Mouse (Mus musculus) megakaryocyte-erythroid progenitor cell, adult 5 weeks (primary cell): ENCODE data around the gene Wdr54. TPM values are rescaled to one million over a fixed set of nuclear protein-coding genes. Genes with fewer than 3 reads are reported as not detected.

Experiments used
- polyA plus RNA-seq: library from polyadenylated mRNA; stranded (reverse); fragments of >175 nt; gene quantifications from 2 replicates; pipeline ENCODE4 v1.2.3, GENCODE M21; 2012

Wdr54 gene
- 0.34 TPM in 1 of 2 replicates, not detected in the other for polyA plus RNA-seq

GRCm38 (mm10) chr6:83156259-83156684 is at the start of gene Wdr54, which contains the start of gene 1700003E16Rik:
Gene Wdr54, minus strand, starts transcription at chr6:83156397.
Gene 1700003E16Rik, plus strand, starts transcription at chr6:83156404.

DNA sequence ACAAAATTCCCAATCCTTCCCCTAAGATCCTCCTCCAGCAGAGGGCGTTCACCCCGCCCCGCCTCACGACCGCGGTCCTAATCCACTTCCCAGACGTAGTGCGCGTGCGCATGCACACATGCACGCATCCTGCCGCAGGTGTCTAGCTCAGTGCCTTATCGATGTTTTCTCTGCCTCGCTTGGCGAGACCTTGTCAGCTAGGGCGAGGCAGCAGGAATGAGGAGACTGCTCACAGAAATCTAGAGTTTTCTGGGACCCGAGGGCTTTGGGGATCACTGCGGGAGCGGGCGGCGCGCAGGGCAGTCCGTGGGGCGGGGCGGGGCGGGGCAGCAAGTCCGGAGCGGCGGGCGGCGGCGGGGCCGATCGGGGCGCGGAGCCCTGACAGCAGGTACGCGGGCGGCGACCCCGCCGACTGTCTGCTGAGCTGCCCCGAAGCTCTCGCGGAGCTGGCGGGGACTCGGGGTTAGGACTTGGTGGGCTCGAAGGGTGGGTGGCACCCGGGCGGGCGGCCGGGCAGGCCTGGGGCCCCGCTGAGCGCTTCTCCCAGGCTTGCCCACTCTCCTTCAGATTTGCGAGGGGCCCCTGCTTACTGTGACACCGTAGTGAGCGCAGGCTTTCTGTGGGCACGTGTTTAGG is 9.5 kb upstream of the Wdr54 start, which contains the start of gene Dctn1:
Gene Dctn1 (plus strand): TSS at position 314 of the 636 bp plus-strand sequence.

GRCm38 (mm10) chr6:83134951-83135513 is 21.2 kb downstream of the Wdr54 start, which contains the start of gene Rtkn:
Gene Rtkn, plus strand, starts transcription at chr6:83135463.

GRCm38 (mm10) chr6:83125331-83125730 is 30.9 kb downstream of the Wdr54 start, which contains the start of gene Ino80b:
Gene Ino80b, minus strand, starts transcription at chr6:83125431.

DNA sequence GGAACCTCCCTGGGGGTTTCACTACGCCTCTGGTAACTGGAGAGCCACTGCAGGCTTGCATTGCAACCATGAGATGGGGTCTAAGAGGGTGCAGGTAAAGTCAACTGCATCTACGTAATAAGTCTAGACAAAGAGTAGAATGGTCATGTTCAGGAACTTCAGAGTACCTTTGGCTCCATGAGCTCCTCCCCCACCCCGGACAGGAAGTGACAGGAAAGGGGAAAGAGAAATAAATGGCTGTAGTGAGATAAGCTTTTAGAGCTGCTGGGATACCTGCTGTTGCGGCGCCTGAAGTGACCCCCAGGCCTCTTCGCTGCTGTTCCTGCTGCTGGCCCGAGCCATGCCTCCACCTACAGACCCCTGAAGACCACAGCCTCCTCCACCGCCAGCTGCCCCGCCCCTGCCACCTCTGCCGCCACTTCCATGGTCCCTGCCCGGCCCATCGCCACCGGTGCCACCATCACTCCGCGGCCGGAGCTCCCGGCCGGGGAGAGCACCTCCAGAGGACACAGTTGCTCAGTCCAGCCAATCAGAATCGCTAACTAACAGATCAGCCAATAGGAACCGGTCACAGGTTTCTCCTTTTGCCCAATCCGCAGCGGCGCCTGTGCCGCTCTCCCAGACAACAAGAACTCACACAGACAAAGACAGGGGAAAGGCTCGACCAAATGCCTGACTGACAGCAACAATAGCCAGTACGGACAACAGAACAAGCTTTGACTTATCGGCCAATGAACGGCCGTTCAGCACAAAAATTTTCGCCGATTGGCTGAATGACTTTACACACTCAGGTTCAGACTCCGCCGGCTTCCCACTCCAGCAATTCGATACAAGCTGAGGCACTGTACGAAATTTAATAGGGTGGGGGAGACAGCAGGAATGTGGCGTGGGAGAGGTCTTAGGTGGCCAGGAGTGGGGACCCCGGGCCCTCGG is 35.0 kb downstream of the Wdr54 start, which contains the start of gene Wbp1:
Gene Wbp1 (minus strand): TSS at position 630 of the 933 bp plus-strand sequence.

GRCm38 (mm10) chr6:83115011-83115671 is 41.1 kb downstream of the Wdr54 start, which contains the start of gene Mogs:
Gene Mogs, plus strand, starts transcription at chr6:83115496.

DNA sequence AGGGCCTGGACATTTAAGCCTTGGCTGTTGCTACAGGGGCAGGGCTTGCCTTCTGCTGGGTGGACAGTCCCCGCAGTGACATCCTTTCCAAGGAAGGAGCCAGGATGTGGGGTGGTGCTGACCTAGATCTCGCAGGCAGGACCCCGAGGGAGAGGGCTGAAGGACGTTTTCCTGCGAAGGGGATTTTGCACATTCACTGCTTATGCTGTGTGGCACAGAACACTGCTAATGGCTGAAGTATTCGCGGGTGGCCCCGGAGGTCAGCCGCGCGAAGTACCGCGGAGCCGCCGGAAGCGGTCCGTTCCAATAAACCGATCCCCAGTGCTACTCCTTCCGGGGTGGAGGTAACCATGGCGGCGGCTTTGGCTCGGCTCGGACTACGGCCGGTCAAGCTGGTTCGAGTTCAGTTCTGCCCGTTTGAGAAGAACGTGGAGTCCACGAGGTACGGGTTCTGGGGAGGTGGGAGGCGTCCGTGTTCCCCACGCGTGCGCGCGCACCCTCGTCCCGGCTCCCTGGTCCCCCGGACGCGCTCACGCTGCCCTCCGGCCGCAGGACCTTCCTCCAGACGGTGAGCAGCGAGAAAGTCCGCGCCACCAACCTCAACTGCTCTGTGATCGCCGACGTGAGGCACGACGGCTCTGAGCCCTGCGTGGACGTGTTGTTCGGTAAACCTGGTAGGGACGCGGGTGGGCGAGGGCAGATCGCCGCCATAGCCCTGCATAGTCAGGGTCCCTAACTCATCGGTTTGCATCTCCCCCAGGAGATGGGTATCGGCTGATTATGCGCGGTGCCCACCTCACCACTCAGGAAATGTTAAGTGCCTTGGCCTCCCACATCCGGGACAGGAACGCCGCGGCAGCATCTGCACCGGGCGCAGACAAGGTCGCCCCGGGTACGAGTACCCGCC is 47.2 kb downstream of the Wdr54 start, which contains the start of gene Mrpl53:
Gene Mrpl53 (plus strand): TSS at position 279 of the 907 bp plus-strand sequence.

GRCm38 (mm10) chr6:83101316-83101687 is 54.9 kb downstream of the Wdr54 start, which contains the start of the genes Ccdc142 and Gm42688:
Gene Ccdc142, plus strand, starts transcription at chr6:83101601.
Gene Gm42688, plus strand, starts transcription at chr6:83101617.

Other genes starting within 250 kb of the Wdr54 start
- 0.47 and 0.49 TPM in 2 replicates for gene Sema4f, start 216.6 kb downstream of the Wdr54 start, polyA plus RNA-seq
- 4.4 and 6.4 TPM in 2 replicates for gene M1ap, start 209.5 kb downstream of the Wdr54 start, polyA plus RNA-seq
- 83.5 and 86.6 TPM in 2 replicates for gene Dok1, start 122.9 kb downstream of the Wdr54 start, polyA plus RNA-seq
- gene Loxl3, start 122.2 kb downstream of the Wdr54 start, polyA plus RNA-seq = 0.40 and 0.58 TPM in 2 replicates
- gene Aup1, start 101.9 kb downstream of the Wdr54 start, polyA plus RNA-seq = 985 and 1,115 TPM in 2 replicates
- 96.6 and 98.0 TPM in 2 replicates for gene Htra2, start 101.1 kb downstream of the Wdr54 start, polyA plus RNA-seq
- gene Dqx1, start 98.6 kb downstream of the Wdr54 start, polyA plus RNA-seq = 0.50 and 0.96 TPM in 2 replicates
- not detected in 2 replicates for gene Tlx2, start 86.1 kb downstream of the Wdr54 start, polyA plus RNA-seq
- 8.0 and 8.6 TPM in 2 replicates for gene Pcgf1, start 78.5 kb downstream of the Wdr54 start, polyA plus RNA-seq
- gene Lbx2, start 70.0 kb downstream of the Wdr54 start, polyA plus RNA-seq = 0.29 and 0.54 TPM in 2 replicates
- 7.9 and 8.7 TPM in 2 replicates for gene Ccdc142, start 54.8 kb downstream of the Wdr54 start, polyA plus RNA-seq
- gene Gm42688, start 54.8 kb downstream of the Wdr54 start, polyA plus RNA-seq = 4.3 and 4.9 TPM in 2 replicates
- 37.3 and 44.4 TPM in 2 replicates for gene Mrpl53, start 47.4 kb downstream of the Wdr54 start, polyA plus RNA-seq
- 188 and 205 TPM in 2 replicates for gene Mogs, start 40.9 kb downstream of the Wdr54 start, polyA plus RNA-seq
- gene Wbp1, start 34.8 kb downstream of the Wdr54 start, polyA plus RNA-seq = 60.5 and 62.6 TPM in 2 replicates
- 241 and 250 TPM in 2 replicates for gene Ino80b, start 31.0 kb downstream of the Wdr54 start, polyA plus RNA-seq
- gene Rtkn, start 20.9 kb downstream of the Wdr54 start, polyA plus RNA-seq = 16.5 and 24.1 TPM in 2 replicates
- 0.07 and 0.10 TPM in 2 replicates for gene 1700003E16Rik, start within 50 bp of the Wdr54 start, polyA plus RNA-seq
- gene Dctn1, start 9.5 kb upstream of the Wdr54 start, polyA plus RNA-seq = 242 and 327 TPM in 2 replicates
- 0.46 and 0.62 TPM in 2 replicates for gene Slc4a5, start 63.4 kb upstream of the Wdr54 start, polyA plus RNA-seq
- 12.6 and 17.0 TPM in 2 replicates for gene Mthfd2, start 169.5 kb upstream of the Wdr54 start, polyA plus RNA-seq
- 80.4 and 99.8 TPM in 2 replicates for gene Mob1a, start 169.6 kb upstream of the Wdr54 start, polyA plus RNA-seq
- 24.8 and 34.2 TPM in 2 replicates for gene Bola3, start 192.8 kb upstream of the Wdr54 start, polyA plus RNA-seq